Mouse (Mus musculus): ENCODE data around the gene Gm3854. TPM values are rescaled to one million over a fixed set of nuclear protein-coding genes. Genes with fewer than 3 reads are reported as not detected.

Gene Gm3854
- total RNA-seq, 2 experiments from 2014 or later, result 4.8 to 5.4 TPM

DNA sequence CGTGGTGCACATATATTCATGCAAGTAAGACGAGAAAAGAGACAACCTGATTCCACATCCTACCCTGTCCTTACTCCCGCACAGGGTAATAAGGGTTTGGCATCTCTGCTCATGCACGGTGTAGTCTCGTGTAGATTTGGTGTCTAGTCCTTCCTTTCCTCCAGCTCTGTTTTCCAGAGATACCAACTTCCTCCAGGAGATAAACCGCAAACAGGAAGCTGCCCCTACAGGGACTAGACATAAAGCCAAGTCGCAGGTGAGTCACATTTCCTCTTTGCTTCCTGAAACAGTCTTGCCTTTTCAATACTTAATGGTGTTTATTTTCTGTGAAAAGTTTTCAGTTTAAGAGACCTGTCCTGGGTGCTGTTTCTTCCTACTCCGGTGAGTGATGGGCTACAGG is 40.5 kb downstream of the Gm3854 start:
- no peak for DNase-seq (ENCODE audit: low spot score in 2 of 2)

DNA sequence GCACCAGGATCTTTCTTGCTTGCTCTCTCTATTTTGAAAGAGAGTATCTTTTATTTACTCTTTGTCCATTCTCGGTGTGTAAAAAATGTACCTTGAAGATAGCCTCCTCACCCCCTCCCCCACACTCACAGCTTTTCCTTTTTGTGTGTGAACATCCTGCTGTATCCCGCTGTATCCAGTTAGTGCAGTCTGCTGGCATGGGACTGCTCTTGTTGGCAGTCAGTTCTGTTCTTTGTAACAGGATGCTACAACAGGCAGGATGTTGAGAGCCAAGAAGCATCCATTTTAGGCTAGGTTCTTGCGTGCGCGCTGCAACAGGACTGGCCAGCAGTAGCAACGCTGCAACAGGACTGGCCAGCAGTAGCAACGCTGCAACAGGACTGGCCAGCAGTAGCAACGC is 43.4 kb downstream of the Gm3854 start:
- DNase-seq (ENCODE audit: low spot score in 2 of 2), result peak in 1 of 2 experiments; percentile 13

DNA sequence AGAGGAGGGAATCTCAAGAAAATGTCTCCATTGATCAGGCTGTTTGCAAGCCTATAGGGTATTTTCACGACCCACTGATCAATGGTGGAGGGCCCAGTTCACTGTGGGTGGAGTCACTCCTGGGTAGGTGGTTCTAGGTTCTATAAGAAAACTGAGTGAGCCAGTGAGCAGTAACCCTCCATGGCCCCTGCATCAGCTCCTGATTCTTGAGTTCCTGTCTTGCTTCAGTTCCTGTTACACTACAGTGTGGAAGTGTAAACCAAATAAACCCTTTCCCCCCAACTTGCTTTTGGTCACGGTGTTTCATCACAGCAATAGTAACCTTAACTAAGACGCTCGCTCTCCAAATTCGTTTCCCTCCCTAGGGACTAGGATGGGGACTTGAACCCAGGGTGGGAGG is 45.4 kb downstream of the Gm3854 start:
- no peak for DNase-seq (ENCODE audit: low spot score in 2 of 2)

DNA sequence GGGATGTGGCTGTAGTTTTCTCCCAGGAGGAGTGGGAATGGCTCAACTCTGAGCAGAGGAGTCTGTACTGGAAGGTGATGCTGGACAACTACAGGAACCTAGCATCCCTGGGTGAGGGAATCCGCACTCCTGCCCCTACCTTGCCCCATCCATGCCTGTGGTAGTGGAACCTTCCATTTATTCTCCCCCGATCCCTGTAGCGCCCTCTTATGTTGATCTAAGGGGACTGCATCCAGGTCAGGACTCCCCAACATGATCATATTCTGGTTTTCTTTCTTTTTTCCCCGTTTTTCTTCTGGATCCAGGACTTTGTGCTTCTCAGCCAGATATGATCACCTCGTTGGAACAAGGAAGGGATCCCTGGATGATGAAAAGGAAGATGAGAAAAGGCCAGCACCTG is 45.9 kb downstream of the Gm3854 start:
- DNase-seq (ENCODE audit: low spot score in 2 of 2), result no peak

DNA sequence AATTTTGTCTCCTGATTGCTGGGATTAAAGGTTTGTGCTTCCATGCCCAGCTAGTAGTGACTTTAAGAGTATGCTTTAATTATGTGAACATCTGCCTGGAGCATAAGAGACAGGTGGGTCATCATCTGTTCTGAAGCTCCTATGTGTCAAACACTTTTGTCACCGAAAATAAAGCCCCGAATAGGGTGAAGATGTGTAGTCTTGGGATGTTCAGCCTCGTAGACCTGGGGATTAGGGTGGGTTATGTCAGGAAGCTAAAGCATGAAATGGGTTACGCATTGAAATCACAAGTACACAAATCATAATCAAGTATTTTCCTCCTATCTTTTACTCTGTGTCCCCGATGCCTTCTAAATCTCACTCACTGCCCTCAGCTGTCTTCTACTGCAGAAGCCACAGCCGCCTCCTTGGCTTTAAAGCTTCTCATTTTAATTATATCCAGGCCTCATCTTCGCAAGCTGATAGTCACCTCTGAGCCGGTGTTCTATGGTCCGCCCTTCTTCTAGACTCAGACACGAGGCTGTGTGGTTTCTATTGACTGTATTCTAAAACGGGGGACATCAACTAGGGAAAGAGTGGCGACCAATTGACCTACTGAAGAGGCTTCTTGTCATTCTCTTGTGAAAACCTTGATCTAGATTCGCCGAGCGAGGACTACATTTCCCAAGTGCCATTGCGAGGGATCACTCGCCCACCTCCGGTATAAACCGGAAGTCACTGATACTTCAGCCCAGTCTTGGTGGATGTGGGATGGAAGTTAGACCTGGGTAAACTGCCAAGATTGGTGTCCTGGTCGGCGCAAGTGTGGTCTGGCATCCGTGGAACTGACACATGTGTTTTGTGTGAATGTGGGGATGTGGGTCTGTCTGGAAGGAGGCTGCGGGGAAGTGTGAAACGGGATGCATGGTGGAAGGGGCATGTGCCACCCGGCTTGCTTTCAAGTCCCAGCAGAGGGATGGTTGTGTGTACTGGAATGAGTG is 54.7 kb downstream of the Gm3854 start, which contains the start of gene Smim17:
TSS of gene Smim17 (plus strand) at position 720 of the 980 bp plus-strand sequence.
- DNase-seq (ENCODE audit: low spot score in 2 of 2), result peak; percentile 67 to 75

Other genes starting within 250 kb of the Gm3854 start
- gene Zfp787, start 187.8 kb upstream of the Gm3854 start, total RNA-seq (2021), result 10 to 100 TPM; 27.0 to 27.9 TPM
- gene Zfp444, start 171.5 kb upstream of the Gm3854 start, total RNA-seq (2021), result 10 to 100 TPM; 52.1 to 54.8 TPM
- gene Galp, start 146.7 kb upstream of the Gm3854 start, total RNA-seq (2021), result not detected
- gene Zscan5b, start 121.5 kb upstream of the Gm3854 start, total RNA-seq (2021), result not detected
- gene Epp13, start 91.0 kb upstream of the Gm3854 start, total RNA-seq (2021), result not detected
- 10 to 100 TPM; 15.8 to 16.8 TPM for gene Zfp667, start 57.2 kb upstream of the Gm3854 start, total RNA-seq (2021)
- gene Zfp583, start 12.5 kb upstream of the Gm3854 start, total RNA-seq (2021), result 10 to 100 TPM; 10.2 to 13.1 TPM
- 1 to 10 TPM; 4.1 to 5.2 TPM for gene Zfp78, start 19.5 kb downstream of the Gm3854 start, total RNA-seq (2021)
- 1 to 10 TPM; 7.7 to 8.6 TPM for gene Zfp28, start 39.5 kb downstream of the Gm3854 start, total RNA-seq (2021)
- gene Smim17, start 55.0 kb downstream of the Gm3854 start, total RNA-seq (2021), result 10 to 100 TPM; 14.0 to 14.5 TPM
- under 1 TPM; 0.21 to 0.28 TPM for gene Gm20715, start 66.5 kb downstream of the Gm3854 start, total RNA-seq (2021)
- gene Olfr1344, start 94.9 kb downstream of the Gm3854 start, total RNA-seq (2021), result 1 to 10 TPM in 1 of 2 experiments, under 1 TPM in 1; 0.40 to 1.0 TPM
- not detected for gene Olfr1336, start 112.4 kb downstream of the Gm3854 start, total RNA-seq (2021)
- gene Olfr1346, start 123.3 kb downstream of the Gm3854 start, total RNA-seq (2021), result not detected
- gene Olfr5, start 143.2 kb downstream of the Gm3854 start, total RNA-seq (2021), result not detected
- not detected for gene Olfr1347, start 156.0 kb downstream of the Gm3854 start, total RNA-seq (2021)
- not detected for gene Olfr1348, start 165.0 kb downstream of the Gm3854 start, total RNA-seq (2021)
- gene Olfr1349, start 179.2 kb downstream of the Gm3854 start, total RNA-seq (2021), result not detected
- gene Olfr1350, start 221.1 kb downstream of the Gm3854 start, total RNA-seq (2021), result not detected

All from left cerebral cortex, adult 18-20 months (tissue).